Mouse (Mus musculus) adrenal gland, postnatal 4 days (tissue): ENCODE results near the gene Akap9. TPM values are rescaled to one million over a fixed set of nuclear protein-coding genes. Genes with fewer than 3 reads are reported as not detected.

Source experiments
- total RNA-seq, 2 experiments: library from RNA; stranded (reverse); gene quantifications; 2 replicates each; pipeline ENCODE4 v1.2.3; 2021

Gene Akap9
- total RNA-seq, 2 experiments from 2014 or later = 79.4 to 81.4 TPM

Other genes starting within 250 kb of the Akap9 start
- 10 to 100 TPM; 63.6 to 69.1 TPM for gene Ankib1, start 125.1 kb upstream of the Akap9 start, total RNA-seq
- gene Krit1, start 124.9 kb upstream of the Akap9 start, total RNA-seq = 10 to 100 TPM; 49.1 to 55.8 TPM
- gene Lrrd1, start 82.9 kb upstream of the Akap9 start, total RNA-seq = not detected
- gene Mterf1a, start 34.1 kb upstream of the Akap9 start, total RNA-seq = 10 to 100 TPM; 10.0 to 11.8 TPM
- gene Cyp51, start 176.7 kb downstream of the Akap9 start, total RNA-seq = 10 to 100 TPM; 25.0 to 26.4 TPM